Mouse (Mus musculus) erythroblast, embryonic 14.5 days (primary cell): ENCODE results near the gene Tbc1d22b.

Source experiments
- GATA1 ChIP-seq: IDR thresholded peaks from 2 replicates; pipeline ENCODE4 v1.6.1; 2012; ENCODE audit warnings: low read length, inconsistent platforms, mixed read lengths
- TAL1 ChIP-seq: IDR thresholded peaks from 3 replicates; pipeline ENCODE4 v1.6.1; 2012; ENCODE audit warnings: low read length, inconsistent platforms, mixed read lengths

DNA sequence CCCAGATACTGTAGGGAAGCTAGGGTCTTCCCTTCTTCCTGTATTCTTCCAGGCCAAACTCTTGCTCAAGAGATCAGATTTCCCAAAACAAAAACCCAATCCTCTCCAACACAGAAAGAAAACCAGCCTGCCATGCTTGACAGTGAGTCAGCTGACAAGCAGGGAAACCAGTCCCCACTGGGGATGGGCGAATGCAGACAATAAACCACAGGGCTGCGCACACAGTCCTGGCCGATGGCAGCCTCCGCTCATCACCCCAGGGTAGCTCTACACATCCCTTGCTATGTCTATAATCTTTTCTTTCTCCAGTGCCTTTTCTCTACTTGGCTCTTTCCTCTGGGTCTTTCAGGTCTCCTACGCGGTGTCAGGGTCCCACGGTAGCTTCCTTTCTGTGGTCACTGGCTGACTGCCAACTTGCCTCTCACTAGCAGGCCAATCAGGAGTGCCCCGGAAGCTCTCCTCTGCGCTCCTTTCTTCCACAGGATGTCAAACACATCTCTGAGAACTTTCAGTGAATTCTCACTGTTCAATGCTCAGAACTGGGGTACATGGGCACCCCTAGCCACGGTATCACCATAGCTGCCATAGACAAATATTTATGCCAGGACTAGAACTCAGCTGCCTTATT is 17.7 kb upstream of the Tbc1d22b start:
- TF ChIP-seq GATA1 (no peak), TAL1 (no peak)
